Mouse (Mus musculus) small intestine, adult 2 months (tissue): ENCODE data around the gene Clcn7. TPM values are rescaled to one million over a fixed set of nuclear protein-coding genes. Genes with fewer than 3 reads are reported as not detected.

Experiments
- H3K27ac ChIP-seq: fragments of 200-500 bp; 2 replicates; pipeline ENCODE4 v1.5.1; 2012; ENCODE audit warnings: low read depth, low read length, control low read depth, inconsistent platforms; ENCODE audit not compliant: insufficient read depth
- H3K27me3 ChIP-seq: fragments of 200-500 bp; 2 replicates; pipeline ENCODE4 v1.6.1; 2012; ENCODE audit warnings: mild to moderate bottlenecking, moderate library complexity, low read length, inconsistent platforms; ENCODE audit not compliant: control insufficient read depth, insufficient read depth
- H3K36me3 ChIP-seq: fragments of 200-500 bp; 2 replicates; pipeline ENCODE4 v1.6.1; 2012; ENCODE audit warnings: mild to moderate bottlenecking, low read length, control low read depth, inconsistent platforms; ENCODE audit not compliant: control insufficient read depth, insufficient read depth
- H3K4me1 ChIP-seq: fragments of 200-500 bp; 2 replicates; pipeline ENCODE4 v1.6.1; 2012; ENCODE audit warnings: low read length, inconsistent platforms, mixed read lengths; ENCODE audit not compliant: control insufficient read depth, insufficient read depth, insufficient read length
- H3K4me3 ChIP-seq: fragments of 200-500 bp; 2 replicates; pipeline ENCODE4 v1.5.1; 2012; ENCODE audit warnings: low read depth, mild to moderate bottlenecking, control low read depth, inconsistent platforms, low read length, moderate library complexity
- CTCF ChIP-seq: fragments of 200-500 bp; IDR thresholded peaks from 2 replicates; pipeline ENCODE4 v1.5.1; 2012; ENCODE audit warnings: low read depth, mild to moderate bottlenecking, control low read depth, inconsistent platforms, low read length, moderate library complexity, mixed read lengths; ENCODE audit not compliant: insufficient replicate concordance, insufficient read length; ENCODE audit errors: extremely low read depth
- POLR2A ChIP-seq: fragments of 200-500 bp; IDR thresholded peaks from 2 replicates; pipeline ENCODE4 v1.6.1; 2012; ENCODE audit warnings: low read depth, mild to moderate bottlenecking, control low read depth, inconsistent platforms, low read length, moderate library complexity
- WGBS: fragments of 180-500 bp; shearing (Covaris S2); methylation state at CpG from one replicate; pipeline ENCODE4 v1.1.7; 2018; 5-methylcytosine and 5-hydroxymethylcytosine counted together
- polyA plus RNA-seq: library from polyadenylated mRNA; depleted of rRNA; stranded (reverse); fragments of >200 nt; gene quantifications from 2 replicates; pipeline ENCODE4 v1.2.3, GENCODE M21; 2012

The Clcn7 gene
- polyA plus RNA-seq, 1 experiment, result 15.9 TPM

DNA sequence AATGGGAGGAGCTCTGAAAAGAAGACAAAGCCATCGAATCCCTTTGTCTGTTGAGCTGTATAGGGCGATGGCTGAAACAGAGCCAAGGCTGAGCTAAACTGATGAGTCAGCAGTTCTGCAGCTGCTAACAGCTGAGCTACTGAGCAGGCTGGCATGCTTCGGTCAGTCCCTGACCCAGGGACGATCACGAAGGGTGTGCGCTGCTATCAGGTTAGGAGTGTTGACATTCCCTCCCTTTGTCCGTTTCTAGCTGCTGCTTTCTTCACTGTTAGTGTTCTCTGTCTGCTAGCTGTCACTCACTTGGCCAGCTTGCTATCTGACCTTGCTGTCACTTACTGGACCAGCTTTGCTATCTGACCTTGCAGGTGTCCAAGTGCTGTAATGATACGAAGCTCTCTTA is 6.1 kb upstream of the Clcn7 start:
- Histone ChIP-seq H3K27ac (no peak overlapping the region), H3K4me1 (no peaks in the 10 kb centered on the region), H3K4me3 (no peak overlapping the region), H3K36me3 (no peaks in the 10 kb centered on the region), H3K27me3 (no peaks in the 10 kb centered on the region)
- 21% methylated on average over 8 of the region's 8 CpGs for WGBS
- TF ChIP-seq POLR2A, result no peak

GRCm38 (mm10) chr17:25127681-25128080 is 5.5 kb upstream of the Clcn7 start:
- H3K27me3 ChIP-seq, result no peaks in the 10 kb centered on the region
- H3K36me3 ChIP-seq, result no peaks in the 10 kb centered on the region
- TF ChIP-seq CTCF (no peak), POLR2A (no peak)
- 33% methylated on average over 9 of the region's 9 CpGs for WGBS
- no peak overlapping the region for H3K27ac ChIP-seq
- no peak overlapping the region for H3K4me3 ChIP-seq
- no peaks in the 10 kb centered on the region for H3K4me1 ChIP-seq

DNA sequence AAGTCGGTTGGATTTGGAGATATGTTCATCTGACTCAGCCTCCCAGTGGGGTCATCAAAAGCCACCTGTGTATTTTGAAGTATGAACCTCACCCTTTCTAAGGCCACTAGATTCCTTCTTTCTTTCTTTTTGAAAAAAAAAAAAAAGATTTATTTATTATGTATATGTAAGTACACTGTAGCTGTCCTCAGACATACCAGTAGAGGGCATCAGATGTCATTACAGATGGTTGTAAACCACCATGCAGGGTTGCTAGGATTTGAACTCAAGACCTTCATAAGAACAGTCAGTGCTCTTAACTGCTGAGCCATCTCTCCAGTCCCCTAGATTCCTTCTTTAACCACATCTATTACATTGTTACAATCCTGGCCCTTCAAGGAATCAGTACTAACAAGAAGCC is 3.1 kb upstream of the Clcn7 start:
- 94% methylated on average over 1 of the region's 1 CpGs for WGBS
- no peak overlapping the region for H3K4me3 ChIP-seq
- H3K4me1 ChIP-seq, result peaks cover 5% of the 10 kb centered on the region; the same call in 1 of the 2 replicates
- TF ChIP-seq POLR2A (no peak), CTCF (no peak)
- no peaks in the 10 kb centered on the region for H3K27me3 ChIP-seq
- H3K36me3 ChIP-seq, result no peaks in the 10 kb centered on the region
- H3K27ac ChIP-seq, result no peak overlapping the region

DNA sequence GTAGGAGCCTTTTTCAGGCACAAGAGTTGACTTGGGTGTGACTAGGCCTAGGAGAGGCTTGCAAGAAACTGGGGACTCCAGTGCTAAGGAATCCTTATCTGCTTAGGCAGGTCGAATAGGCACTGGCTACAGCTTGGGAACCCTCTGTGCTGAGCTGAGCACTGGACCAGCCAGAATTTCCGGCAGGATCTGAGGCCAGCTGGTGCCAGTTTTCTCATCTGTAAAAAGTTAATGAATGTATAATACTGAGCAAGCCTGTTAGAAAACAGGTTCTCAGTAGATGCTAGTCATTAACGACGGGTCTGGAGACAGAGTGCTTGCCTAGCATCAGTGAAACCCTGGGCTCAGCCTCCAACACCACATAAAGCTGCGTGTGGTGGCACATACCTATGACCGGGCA is 2.4 kb downstream of the Clcn7 start:
- 82% methylated on average over 6 of the region's 6 CpGs for WGBS
- Histone ChIP-seq H3K4me3 (no peak overlapping the region), H3K27me3 (no peaks in the 10 kb centered on the region), H3K27ac (no peak overlapping the region), H3K4me1 (peaks cover 5% of the 10 kb centered on the region; the same call in 1 of the 2 replicates), H3K36me3 (peaks cover 2% of the 10 kb centered on the region; the same call in 1 of the 2 replicates)
- no peak for TF ChIP-seq POLR2A
- TF ChIP-seq CTCF, result no peak

DNA sequence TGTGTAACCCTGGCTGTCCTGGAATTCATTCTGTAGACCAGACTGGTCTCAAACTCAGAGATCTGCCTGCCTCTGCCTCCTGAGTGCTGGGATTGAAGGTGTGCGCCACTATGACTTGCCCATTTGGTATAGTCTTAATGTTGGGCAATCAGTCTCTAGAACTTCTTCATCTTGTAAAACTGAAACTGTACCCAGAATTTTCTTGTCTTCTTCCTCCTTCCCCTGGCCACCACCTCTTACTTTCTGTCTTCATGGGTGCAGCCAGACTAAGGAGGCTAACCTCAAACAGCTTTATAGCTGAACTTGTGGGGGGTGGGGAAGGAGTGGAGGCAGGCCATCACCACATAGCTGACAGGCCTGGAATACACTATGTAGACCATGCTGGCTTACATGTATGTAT is 5.6 kb downstream of the Clcn7 start:
- no peak overlapping the region for H3K27ac ChIP-seq
- H3K4me3 ChIP-seq, result no peak overlapping the region
- H3K4me1 ChIP-seq, result peaks cover 4% of the 10 kb centered on the region; the same call in 1 of the 2 replicates
- no peaks in the 10 kb centered on the region for H3K27me3 ChIP-seq
- WGBS, result 100% methylated on average over 1 of the region's 1 CpGs
- peaks cover 2% of the 10 kb centered on the region; the same call in 1 of the 2 replicates for H3K36me3 ChIP-seq
- TF ChIP-seq CTCF (no peak), POLR2A (no peak)

GRCm38 (mm10) chr17:25139960-25140359 is 6.8 kb downstream of the Clcn7 start:
- Histone ChIP-seq H3K36me3 (peaks cover 2% of the 10 kb centered on the region), H3K4me3 (no peak overlapping the region), H3K27me3 (no peaks in the 10 kb centered on the region), H3K27ac (no peak overlapping the region), H3K4me1 (no peaks in the 10 kb centered on the region)
- TF ChIP-seq CTCF (no peak), POLR2A (no peak)
- 60% methylated on average over 4 of the region's 4 CpGs for WGBS

- H3K36me3 ChIP-seq, result peaks cover 20% of the 10 kb centered on the region
- H3K27ac ChIP-seq, result no peak within 1 kb of the TSS
- 94% methylated on average over 1 of the region's 1 CpGs for whole genome bisulfite sequencing
- H3K4me1 ChIP-seq, result peaks cover 5% of the 10 kb centered on the region
- H3K4me3 ChIP-seq, result no peak within 1 kb of the TSS
- no peak for TF ChIP-seq POLR2A
- TF ChIP-seq CTCF, result no peak
- no peaks in the 10 kb centered on the region for H3K27me3 ChIP-seq
These were observed 29.0 kb downstream of the Clcn7 start, which contains the start of gene Ccdc154 for GRCm38 (mm10) chr17:25162161-25162560. Gene Ccdc154 (plus strand): TSS chr17:25162461.

- WGBS, result 60% methylated on average over 7 of the region's 7 CpGs
- Histone ChIP-seq H3K36me3 (peaks cover 12% of the 10 kb centered on the region), H3K4me1 (peaks cover 5% of the 10 kb centered on the region), H3K4me3 (no peak overlapping the region), H3K27ac (no peak overlapping the region), H3K27me3 (no peaks in the 10 kb centered on the region)
- TF ChIP-seq CTCF (no peak), POLR2A (no peak)
These were observed 30.2 kb downstream of the Clcn7 start for GRCm38 (mm10) chr17:25163387-25163786.
